Mouse (Mus musculus) cerebellum, adult 2 months (tissue): ENCODE measurements around the gene Hist1h4c. TPM values are rescaled to one million over a fixed set of nuclear protein-coding genes. Genes with fewer than 3 reads are reported as not detected.
"Not testable (repeated sequence)": the region's sequence is repeated elsewhere in the genome, so short reads cannot be mapped to it uniquely, and the experiment has no call there.

Experiments
- DNase-seq, 2 experiments: peaks; one replicate each; pipeline ENCODE4 v3.0.0; 2021
- H3K27ac ChIP-seq: fragments of 200-500 bp; 2 replicates; pipeline ENCODE4 v1.5.1; 2012; ENCODE audit warnings: low read length, control low read depth, inconsistent platforms; ENCODE audit not compliant: insufficient read depth
- H3K27me3 ChIP-seq: fragments of 200-500 bp; 2 replicates; pipeline ENCODE4 v1.6.1; 2012; ENCODE audit warnings: inconsistent platforms, mild to moderate bottlenecking, low read length, moderate library complexity; ENCODE audit not compliant: control insufficient read depth, insufficient read depth
- H3K4me1 ChIP-seq: fragments of 200-500 bp; 2 replicates; pipeline ENCODE4 v1.6.1; 2011; ENCODE audit warnings: low read length; ENCODE audit not compliant: control insufficient read depth, insufficient read depth
- H3K4me3 ChIP-seq: fragments of 200-500 bp; replicated peaks from 2 replicates; pipeline ENCODE3; 2011; ENCODE audit warnings: mild to moderate bottlenecking, low read depth, low read length, control low read depth; ENCODE audit not compliant: insufficient read depth
- CTCF ChIP-seq: fragments of 200-500 bp; IDR thresholded peaks from 2 replicates; pipeline ENCODE4 v1.5.1; 2011; ENCODE audit warnings: low read depth, mild to moderate bottlenecking, control low read depth, low read length, moderate library complexity, borderline replicate concordance; ENCODE audit not compliant: insufficient read depth
- POLR2A ChIP-seq: fragments of 200-500 bp; IDR thresholded peaks from 2 replicates; pipeline ENCODE4 v1.6.1; 2011; ENCODE audit warnings: low read length, control low read depth, borderline replicate concordance; ENCODE audit not compliant: insufficient read depth
- WGBS: fragments of 180-500 bp; shearing (Covaris S2); methylation state at CpG from one replicate; pipeline ENCODE4 v1.1.7; 2018; 5-methylcytosine and 5-hydroxymethylcytosine counted together
- polyA plus RNA-seq: library from polyadenylated mRNA; depleted of rRNA; stranded (reverse); fragments of >200 nt; gene quantifications from 2 replicates; pipeline ENCODE4 v1.2.3, GENCODE M21; 2012

The Hist1h4c gene
- polyA plus RNA-seq, 1 experiment: 5.8 TPM

GRCm38 (mm10) chr13:23724239-23724638, 26.0 kb upstream of the Hist1h4c start:
- H3K27me3 ChIP-seq: no peaks in the 10 kb centered on the region
- DNase-seq: no peak
- no peaks in the 10 kb centered on the region for H3K4me1 ChIP-seq
- no peak for TF ChIP-seq POLR2A
- no peak for TF ChIP-seq CTCF
- H3K4me3 ChIP-seq: no peak overlapping the region
- 83% methylated on average over 4 of the region's 4 CpGs for WGBS
- no peak overlapping the region for H3K27ac ChIP-seq

GRCm38 (mm10) chr13:23717593-23718245, 19.5 kb upstream of the Hist1h4c start:
- 23% methylated on average over 2 of the region's 2 CpGs for WGBS
- H3K27me3 ChIP-seq, H3K27ac ChIP-seq, DNase-seq, H3K4me3 ChIP-seq, H3K4me1 ChIP-seq: not testable (repeated sequence)

GRCm38 (mm10) chr13:23717176-23717575, 18.9 kb upstream of the Hist1h4c start:
- Histone ChIP-seq H3K4me1 (no peaks in the 10 kb centered on the region), H3K27me3 (no peaks in the 10 kb centered on the region), H3K27ac (no peak overlapping the region), H3K4me3 (no peak overlapping the region)
- TF ChIP-seq CTCF (no peak), POLR2A (no peak)
- WGBS: 59% methylated on average over 11 of the region's 11 CpGs
- DNase-seq: no peak

- Histone ChIP-seq H3K27me3 (no peaks in the 10 kb centered on the region), H3K4me1 (no peaks in the 10 kb centered on the region), H3K4me3 (no peak overlapping the region), H3K27ac (no peak overlapping the region)
- no peak for DNase-seq
- WGBS: 82% methylated on average over 5 of the region's 5 CpGs
- TF ChIP-seq CTCF (no peak), POLR2A (no peak)
These were observed 18.2 kb upstream of the Hist1h4c start for GRCm38 (mm10) chr13:23716261-23717042.

GRCm38 (mm10) chr13:23710374-23711089, 12.3 kb upstream of the Hist1h4c start, which contains the start of gene Hfe:
Hfe (minus strand) TSS chr13:23710854.
- Histone ChIP-seq H3K27me3 (no peaks in the 10 kb centered on the region), H3K4me3 (peak within 1 kb of the TSS; percentile 89), H3K4me1 (no peaks in the 10 kb centered on the region), H3K27ac (no peak within 1 kb of the TSS)
- DNase-seq: no peak
- 4% methylated on average over 17 of the region's 17 CpGs for WGBS
- TF ChIP-seq CTCF (no peak), POLR2A (no peak)

GRCm38 (mm10) chr13:23709714-23710373, 11.6 kb upstream of the Hist1h4c start:
- no peak overlapping the region for H3K27ac ChIP-seq
- 17% methylated on average over 15 of the region's 15 CpGs for WGBS

GRCm38 (mm10) chr13:23708654-23709053, 10.4 kb upstream of the Hist1h4c start:
- Histone ChIP-seq H3K4me3 (no peak overlapping the region), H3K27ac (no peak overlapping the region), H3K27me3 (no peaks in the 10 kb centered on the region), H3K4me1 (no peaks in the 10 kb centered on the region)
- TF ChIP-seq POLR2A (no peak), CTCF (no peak)
- DNase-seq: no peak
- WGBS: 49% methylated on average over 4 of the region's 4 CpGs

More at GRCm38 (mm10) chr13:23709714-23710373, 11.6 kb upstream of the Hist1h4c start:
- no peak for DNase-seq
- Histone ChIP-seq H3K27me3 (no peaks in the 10 kb centered on the region), H3K4me3 (peak overlapping the region; percentile 89), H3K4me1 (no peaks in the 10 kb centered on the region)
- TF ChIP-seq POLR2A (no peak), CTCF (no peak)
